Mouse (Mus musculus): ENCODE measurements at regions not wholly inside any gene's neighbourhood (a gene's known extent, or its start where the extent isn't known, plus 50 kb on each side); places are given as distances from the start of the nearest gene placed in this dataset.

GRCm38 (mm10) chrX:11631186-11631913 lies 303.7 kb downstream of the H2al1j start:
- ChIA-PET CTCF (interaction anchor here in 2 of 4 experiments (0.6 to 0.7 kb wide), 4 partner anchors 151 to 830 kb away, joined by 3 to 5 read pairs (median 4); no protein-coding TSS in a partner anchor), POLR2A (interaction anchor here in 1 of 4 experiments (1.0 kb wide), 1 partner anchor 376 kb away, joined by 3 read pairs; no protein-coding TSS in a partner anchor)

- ChIA-PET POLR2A (interaction anchor here in 1 of 4 experiments (0.7 to 1.1 kb wide), 3 partner anchors 375 to 1220 kb away, joined by 3 to 4 read pairs (median 3); no protein-coding TSS in a partner anchor), CTCF (interaction anchor here in 1 of 4 experiments (0.8 kb wide), 1 partner anchor 459 kb away, joined by 4 read pairs; no protein-coding TSS in a partner anchor)
Observed at GRCm38 (mm10) chrX:11632011-11632410, 304.4 kb downstream of the H2al1j start.

GRCm38 (mm10) chrX:11633823-11634222 lies 306.2 kb downstream of the H2al1j start:
- POLR2A ChIA-PET: no interaction called here
- CTCF ChIA-PET: no interaction called here

- CTCF ChIA-PET: no interaction called here
- POLR2A ChIA-PET: interaction anchor here in 1 of 4 experiments (0.6 kb wide), 1 partner anchor 283 kb away, joined by 3 read pairs; no protein-coding TSS in a partner anchor
Observed at GRCm38 (mm10) chrX:11644484-11644883, 316.9 kb downstream of the H2al1j start.

- ChIA-PET POLR2A (no interaction called here), CTCF (no interaction called here)
Observed at GRCm38 (mm10) chrX:11646681-11647526, 319.3 kb downstream of the H2al1j start.

- ChIA-PET CTCF (no interaction called here), POLR2A (no interaction called here)
Observed at GRCm38 (mm10) chrX:11647527-11647836, 319.9 kb downstream of the H2al1j start.

- CTCF ChIA-PET: no interaction called here
- POLR2A ChIA-PET: no interaction called here
Observed at GRCm38 (mm10) chrX:11653336-11653735, 325.7 kb downstream of the H2al1j start.

- CTCF ChIA-PET: interaction anchor here in 1 of 4 experiments (1.0 kb wide), 1 partner anchor 14 kb away, joined by 3 read pairs; no protein-coding TSS in a partner anchor
- POLR2A ChIA-PET: no interaction called here
Observed at GRCm38 (mm10) chrX:11654976-11655375, 327.4 kb downstream of the H2al1j start.

GRCm38 (mm10) chrX:11655466-11655865 lies 327.8 kb downstream of the H2al1j start:
- CTCF ChIA-PET: no interaction called here
- POLR2A ChIA-PET: no interaction called here

GRCm38 (mm10) chrX:11657606-11658254 lies 330.1 kb downstream of the H2al1j start:
- ChIA-PET CTCF (no interaction called here), POLR2A (no interaction called here)

GRCm38 (mm10) chrX:11663187-11663829 lies 335.7 kb downstream of the H2al1j start:
- POLR2A ChIA-PET: interaction anchor here in 2 of 4 experiments (0.6 to 1.1 kb wide), 4 partner anchors 87 to 417 kb away, joined by 3 to 6 read pairs (median 4); no protein-coding TSS in a partner anchor
- CTCF ChIA-PET: interaction anchor here in 2 of 4 experiments (0.6 kb wide), 2 partner anchors 134 to 324 kb away, joined by 3 to 5 read pairs; no protein-coding TSS in a partner anchor

GRCm38 (mm10) chrX:11664330-11665061 lies 336.9 kb downstream of the H2al1j start:
- POLR2A ChIA-PET: interaction anchor here in 2 of 4 experiments (0.6 to 1.5 kb wide), 6 partner anchors 30 to 417 kb away, joined by 3 to 6 read pairs (median 4); no protein-coding TSS in a partner anchor
- CTCF ChIA-PET: interaction anchor here in 2 of 4 experiments (0.6 to 0.7 kb wide), 2 partner anchors 133 to 518 kb away, joined by 3 to 5 read pairs; no protein-coding TSS in a partner anchor

- POLR2A ChIA-PET: interaction anchor here in 1 of 4 experiments (0.6 to 1.5 kb wide), 3 partner anchors 29 to 416 kb away, joined by 3 to 4 read pairs (median 3); no protein-coding TSS in a partner anchor
- CTCF ChIA-PET: interaction anchor here in 1 of 4 experiments (0.6 kb wide), 1 partner anchor 132 kb away, joined by 5 read pairs; no protein-coding TSS in a partner anchor
Observed at GRCm38 (mm10) chrX:11665077-11665974, 337.7 kb downstream of the H2al1j start.

GRCm38 (mm10) chrX:11666517-11666916 lies 338.9 kb downstream of the H2al1j start:
- CTCF ChIA-PET: no interaction called here
- POLR2A ChIA-PET: interaction anchor here in 2 of 4 experiments (0.6 to 0.9 kb wide), 3 partner anchors 15 to 494 kb away, joined by 3 to 4 read pairs (median 3); partner anchors contain the start of gene Bcor (in 1 of the 2)

- ChIA-PET POLR2A (no interaction called here), CTCF (no interaction called here)
Observed at GRCm38 (mm10) chrX:11671805-11672204, 344.2 kb downstream of the H2al1j start.

GRCm38 (mm10) chrX:11678086-11678485 lies 350.5 kb downstream of the H2al1j start:
- ChIA-PET CTCF (interaction anchor here in 1 of 4 experiments (0.6 kb wide), 1 partner anchor 688 kb away, joined by 3 read pairs; no protein-coding TSS in a partner anchor), POLR2A (no interaction called here)

GRCm38 (mm10) chrX:11681274-11681673 lies 353.7 kb downstream of the H2al1j start:
- ChIA-PET POLR2A (no interaction called here), CTCF (no interaction called here)

Measured in embryonic stem cell, embryonic (primary cell).